Mouse (Mus musculus) central nervous system, embryonic 18 days (tissue): ENCODE data around the gene Anks3. TPM values are rescaled to one million over a fixed set of nuclear protein-coding genes. Genes with fewer than 3 reads are reported as not detected.

Experiments used
- polyA plus RNA-seq: library from polyadenylated mRNA; depleted of rRNA; stranded (reverse); fragments of >200 nt; gene quantifications from 2 replicates; pipeline ENCODE4 v1.2.3, GENCODE M21; 2012; rRNA removed

The Anks3 gene
- 114 and 124 TPM in 2 replicates for polyA plus RNA-seq

GRCm38 (mm10) chr16:4963797-4964709, at the start of gene Anks3:
Gene Anks3, minus strand, starts transcription at chr16:4964205.

GRCm38 (mm10) chr16:5013054-5013838, 49.2 kb upstream of the Anks3 start, which contains the start of gene Rogdi:
Gene Rogdi, minus strand, starts transcription at chr16:5013553.

DNA sequence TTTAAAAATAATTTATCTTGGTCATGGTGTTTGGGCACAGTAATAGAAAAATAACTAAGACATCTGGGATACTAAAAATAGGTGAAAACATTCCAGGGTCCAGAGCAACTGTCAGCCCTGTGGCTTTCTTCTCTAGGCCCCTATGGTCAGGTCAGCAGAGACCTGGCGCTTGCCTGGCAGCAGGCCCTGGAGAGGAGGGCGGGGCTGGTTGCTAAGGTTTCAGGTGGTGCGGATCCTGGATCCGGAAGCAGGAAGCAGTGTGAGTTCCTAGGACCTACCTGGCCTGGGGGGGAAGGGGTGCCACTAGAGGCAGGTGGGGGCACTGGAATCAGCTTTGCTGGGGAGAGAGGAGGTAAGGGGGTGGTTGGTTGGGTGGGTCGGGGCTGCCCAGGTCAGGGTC, 43.1 kb upstream of the Anks3 start, which contains the start of gene Smim22:
Gene Smim22 (plus strand): TSS at position 222 of the 400 bp plus-strand sequence.

DNA sequence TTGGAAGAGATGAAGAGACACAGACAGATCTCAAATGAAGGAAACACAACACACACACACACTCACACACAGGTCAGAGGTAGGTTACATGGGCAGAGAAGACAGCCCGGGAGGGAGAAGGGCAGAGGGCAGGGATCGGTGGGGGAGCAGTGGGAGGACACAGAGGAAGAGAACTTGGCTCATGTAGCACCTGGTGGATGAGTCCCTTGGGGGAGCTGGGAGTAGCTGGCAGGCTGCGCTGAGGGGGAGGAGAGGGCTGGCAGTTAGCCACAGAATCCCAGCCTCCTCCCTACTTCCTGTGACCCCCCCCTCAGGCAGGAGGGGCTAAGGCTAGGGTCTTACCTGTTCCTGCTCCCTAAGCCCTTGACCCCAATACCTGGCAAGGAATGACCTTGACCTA, 33.5 kb upstream of the Anks3 start, which contains the start of gene Sept12:
Gene Sept12 (minus strand): TSS at position 300 of the 400 bp plus-strand sequence.

GRCm38 (mm10) chr16:4938461-4938860, 25.5 kb downstream of the Anks3 start, which contains the start of gene Nudt16l1:
Gene Nudt16l1, plus strand, starts transcription at chr16:4938761.

Other genes with a start within 250 kb of the Anks3 start
- gene Nmral1, start 244.8 kb downstream of the Anks3 start, polyA plus RNA-seq, result 63.9 and 70.2 TPM in 2 replicates
- 69.5 and 71.9 TPM in 2 replicates for gene Hmox2, start 237.8 kb downstream of the Anks3 start, polyA plus RNA-seq
- gene Cdip1, start 173.9 kb downstream of the Anks3 start, polyA plus RNA-seq, result 99.1 and 101 TPM in 2 replicates
- not detected in 2 replicates for gene 4930562C15Rik, start 128.8 kb downstream of the Anks3 start, polyA plus RNA-seq
- 26.7 and 30.4 TPM in 2 replicates for gene Ubald1, start 83.9 kb downstream of the Anks3 start, polyA plus RNA-seq
- 146 and 156 TPM in 2 replicates for gene Mgrn1, start 78.0 kb downstream of the Anks3 start, polyA plus RNA-seq
- 99.3 and 110 TPM in 2 replicates for gene Nudt16l1, start 25.4 kb downstream of the Anks3 start, polyA plus RNA-seq
- gene Sept12, start 33.6 kb upstream of the Anks3 start, polyA plus RNA-seq, result 0.04 TPM in 1 of 2 replicates, not detected in the other
- 0.80 and 0.92 TPM in 2 replicates for gene Smim22, start 43.1 kb upstream of the Anks3 start, polyA plus RNA-seq
- gene Rogdi, start 49.3 kb upstream of the Anks3 start, polyA plus RNA-seq, result 109 and 119 TPM in 2 replicates
- gene Glyr1, start 85.7 kb upstream of the Anks3 start, polyA plus RNA-seq, result 140 and 147 TPM in 2 replicates
- 27.3 and 27.5 TPM in 2 replicates for gene Ubn1, start 85.9 kb upstream of the Anks3 start, polyA plus RNA-seq
- 0.07 and 2.2 TPM in 2 replicates for gene Ppl, start 168.2 kb upstream of the Anks3 start, polyA plus RNA-seq
- 0.51 and 0.68 TPM in 2 replicates for gene Sec14l5, start 182.9 kb upstream of the Anks3 start, polyA plus RNA-seq
- 9.6 and 10.4 TPM in 2 replicates for gene Nagpa, start 239.8 kb upstream of the Anks3 start, polyA plus RNA-seq